Mouse (Mus musculus): ENCODE measurements around the gene Chst5.

GRCm38 (mm10) chr8:111865857-111866256 is 44.4 kb downstream of the Chst5 start:
- TF ChIP-seq CTCF (IDR thresholded peaks at IDR 0.05; ENCODE audit: insufficient read depth, low read length) (no peak), POLR2A (IDR thresholded peaks at IDR 0.05; ENCODE audit: borderline replicate concordance, extremely low read depth, low read depth, low read length) (no peak)
